Mouse (Mus musculus): ENCODE results near the gene Haus2.

The Haus2 gene

DNA sequence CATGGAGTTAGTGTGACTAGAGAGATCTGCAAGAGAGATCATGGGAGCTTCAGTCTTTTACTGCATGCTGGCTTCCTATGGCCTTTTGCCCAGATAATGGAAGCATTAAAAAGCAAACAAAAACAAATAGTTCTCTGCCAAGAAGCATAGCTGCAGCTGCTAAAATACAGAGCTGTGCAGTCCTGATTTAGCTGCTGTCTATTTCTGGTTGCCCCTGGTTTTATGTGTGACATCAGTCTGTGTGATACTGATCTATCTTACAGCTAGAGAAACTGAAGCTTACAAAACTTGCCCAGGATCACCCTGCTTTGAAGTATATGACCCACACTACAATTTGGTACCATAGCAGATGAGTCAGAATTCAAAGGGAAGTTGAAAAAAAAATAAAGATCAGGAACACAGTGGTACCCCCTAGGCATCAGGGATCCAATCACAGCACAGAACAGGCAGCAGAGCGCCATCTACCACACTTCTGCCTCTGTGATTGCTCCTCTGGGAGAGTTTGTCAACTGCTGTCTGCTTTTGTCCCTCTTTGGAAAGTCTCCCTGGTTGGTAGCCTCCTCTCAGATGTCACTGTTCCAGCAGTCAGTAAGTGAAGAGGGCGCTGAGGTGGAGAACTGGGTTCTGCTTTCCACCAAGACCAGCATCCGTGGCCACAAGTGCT is 54.4 kb downstream of the Haus2 start:
- no peak for DNase-seq (ENCODE audit: low spot score in 2 of 2)

DNA sequence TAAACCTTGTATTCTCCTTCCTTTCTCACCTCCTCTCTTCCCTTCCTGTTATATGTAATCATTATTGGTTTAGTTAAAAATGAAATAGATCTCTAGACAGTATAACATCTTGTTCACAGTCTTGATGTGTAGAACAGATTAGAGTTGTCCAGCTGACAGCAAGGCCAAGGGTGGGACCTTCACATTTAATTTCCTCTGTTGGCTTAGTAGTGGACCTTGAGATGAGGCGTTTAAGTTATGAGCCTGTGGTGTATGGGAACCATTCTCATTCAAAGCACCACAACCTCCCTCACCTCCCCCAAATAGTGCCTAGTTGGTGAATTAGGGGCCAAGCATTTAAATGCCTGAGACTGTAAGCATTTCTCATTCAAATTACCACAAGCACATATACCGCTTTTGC is 58.3 kb downstream of the Haus2 start:
- DNase-seq (ENCODE audit: low spot score in 2 of 2): no peak

DNA sequence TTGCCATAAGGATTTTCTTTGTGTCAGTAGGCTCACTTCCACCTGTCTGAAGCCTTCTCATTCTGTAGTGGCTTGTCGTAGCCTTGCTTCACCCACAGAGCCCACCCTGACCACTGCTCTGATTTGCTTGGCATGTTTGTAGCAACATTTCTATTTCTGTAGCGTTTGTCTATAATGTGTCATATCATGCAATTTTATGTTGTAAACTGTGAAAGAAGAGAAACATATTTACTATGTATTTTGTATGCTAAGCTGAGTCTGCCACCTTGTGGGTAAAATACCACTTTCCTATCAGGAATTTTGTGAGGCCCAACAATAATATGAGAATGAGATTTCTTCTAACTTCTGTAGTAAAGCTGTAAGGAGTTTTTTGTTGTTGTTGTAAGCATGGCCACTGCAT is 61.1 kb downstream of the Haus2 start:
- no peak for DNase-seq (ENCODE audit: low spot score in 2 of 2)

All from spleen, postnatal 36 days (tissue).